Mouse (Mus musculus): ENCODE measurements around the gene Plppr3.
A peak's percentile ranks its signal among the peaks of the same experiment; 100 is the strongest.

The Plppr3 gene

GRCm38 (mm10) chr10:79853860-79854795 is 20.3 kb downstream of the Plppr3 start, which contains the start of gene Ptbp1:
Gene Ptbp1, plus strand, starts transcription at chr10:79854427.
- DNase-seq (ENCODE audit: extremely low spot score, low spot score): peak; percentile 100

DNA sequence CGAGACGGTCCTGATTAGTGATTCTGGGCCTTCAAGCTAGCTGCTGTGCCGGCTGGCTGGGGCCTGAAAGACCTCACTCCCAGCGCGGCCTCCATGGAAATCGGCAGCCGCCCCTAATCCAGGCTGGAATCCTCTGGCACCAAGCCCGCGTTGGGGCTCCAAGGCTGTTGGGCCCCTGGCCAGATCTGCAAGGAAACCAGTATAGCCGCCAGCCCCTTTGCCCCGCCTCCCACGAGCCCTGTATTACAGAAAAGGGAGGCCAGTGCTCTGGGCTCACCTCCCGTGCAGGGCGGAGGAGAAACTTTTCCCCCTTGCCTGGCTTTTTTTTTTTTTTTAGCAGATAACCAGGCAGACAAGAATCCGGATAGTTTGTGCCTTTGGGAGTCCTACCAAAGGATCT is 21.0 kb downstream of the Plppr3 start:
- DNase-seq (ENCODE audit: extremely low spot score, low spot score): peak; percentile 81

DNA sequence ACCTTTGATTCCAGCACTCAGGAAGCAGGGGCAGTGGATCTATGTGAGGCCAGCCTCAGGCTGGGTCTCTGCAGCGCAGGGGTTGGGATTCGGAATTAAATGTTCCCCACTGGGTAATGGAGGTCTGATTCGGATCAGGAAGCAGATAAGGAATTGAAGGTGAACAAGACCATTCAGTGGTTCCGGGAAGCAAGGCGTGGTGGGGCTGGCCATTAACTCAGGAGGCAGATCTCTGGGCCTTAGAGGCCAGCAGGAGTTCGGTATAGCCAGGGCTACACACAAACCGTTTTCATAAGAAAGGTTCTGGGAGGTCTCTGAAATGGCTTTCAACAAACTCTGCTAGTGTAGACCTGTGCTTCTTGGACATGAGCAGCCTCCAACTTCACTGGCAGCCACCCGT is 21.6 kb downstream of the Plppr3 start:
- DNase-seq (ENCODE audit: extremely low spot score, low spot score): no peak

- no peak for DNase-seq (ENCODE audit: extremely low spot score, low spot score)
These were observed 22.2 kb downstream of the Plppr3 start for GRCm38 (mm10) chr10:79852107-79852789.

DNA sequence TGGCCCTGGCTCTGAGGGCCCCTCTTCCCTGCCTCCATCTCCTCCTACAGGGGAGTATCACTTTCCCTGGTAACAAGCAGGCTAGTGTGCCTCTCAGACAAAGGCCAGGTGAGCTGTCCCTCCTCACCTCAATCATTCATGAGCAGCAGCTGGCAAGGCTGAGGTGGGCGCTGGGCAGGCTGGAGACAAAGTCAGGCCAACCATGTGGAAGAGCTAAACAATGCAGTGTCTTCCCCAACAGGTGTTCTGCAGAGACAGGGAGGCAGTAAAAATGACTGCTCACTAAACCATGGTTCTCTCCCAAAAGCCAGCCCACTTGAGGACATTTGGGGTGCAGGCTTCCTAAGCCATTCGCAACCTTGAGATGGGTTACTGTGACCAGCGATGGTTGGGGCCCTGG is 22.8 kb downstream of the Plppr3 start:
- DNase-seq (ENCODE audit: extremely low spot score, low spot score): no peak

DNA sequence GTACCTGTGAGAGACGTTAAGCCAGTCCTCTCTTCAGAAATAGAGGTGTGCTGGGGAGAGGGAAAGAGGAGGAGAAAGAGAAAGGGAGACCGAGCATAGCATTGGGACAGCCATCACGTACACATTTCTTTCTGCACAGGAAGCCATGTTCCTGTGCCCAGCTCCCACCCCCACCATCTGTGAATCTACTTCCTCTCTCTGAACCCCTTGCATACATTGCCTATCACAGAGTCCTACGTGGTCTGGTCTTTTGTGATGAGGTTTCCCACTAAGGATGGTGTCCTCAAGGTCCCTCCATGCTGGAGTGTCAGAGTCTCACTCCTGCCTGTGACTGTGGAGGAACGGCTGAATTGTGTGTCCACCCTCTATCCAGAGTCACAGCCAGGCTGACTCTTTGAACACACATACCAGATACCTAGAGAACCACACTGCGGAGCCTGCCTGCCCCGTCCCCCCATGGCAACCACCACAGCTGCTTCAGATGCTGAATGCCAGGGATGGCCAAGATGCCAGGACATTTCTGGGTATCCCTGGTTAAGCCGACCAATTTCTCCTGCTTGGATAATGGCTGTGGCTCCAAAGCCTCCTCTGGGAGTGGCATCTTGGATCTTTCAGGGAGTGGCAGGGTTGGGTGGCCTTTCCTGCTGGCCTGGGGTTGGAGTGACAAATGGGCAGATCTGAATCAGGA is 24.3 kb downstream of the Plppr3 start:
- no peak for DNase-seq (ENCODE audit: extremely low spot score, low spot score)

DNA sequence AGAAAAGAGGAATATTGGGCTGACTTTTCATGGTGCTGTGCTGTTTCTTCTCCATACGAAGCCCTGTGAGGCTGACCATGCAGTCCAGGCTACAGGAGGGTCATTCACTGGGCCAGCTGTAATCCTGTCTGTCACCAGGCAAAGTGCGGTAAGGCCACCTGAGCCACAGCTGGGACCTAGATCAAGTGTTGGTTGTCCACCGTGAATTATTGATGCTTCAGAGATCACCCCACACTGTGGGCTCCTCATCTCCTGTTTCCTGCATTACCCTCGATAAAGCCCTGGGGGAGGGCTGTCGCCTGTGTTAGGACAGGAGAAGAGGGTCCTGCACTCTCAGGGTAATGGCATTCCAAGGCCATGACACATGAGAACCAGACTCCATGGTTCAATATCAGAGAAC is 27.9 kb downstream of the Plppr3 start:
- DNase-seq (ENCODE audit: extremely low spot score, low spot score): no peak

- DNase-seq (ENCODE audit: extremely low spot score, low spot score): no peak
These were observed 31.0 kb downstream of the Plppr3 start for GRCm38 (mm10) chr10:79843476-79843875.

GRCm38 (mm10) chr10:79842322-79842721 is 32.1 kb downstream of the Plppr3 start:
- no peak for DNase-seq (ENCODE audit: extremely low spot score, low spot score)

DNA sequence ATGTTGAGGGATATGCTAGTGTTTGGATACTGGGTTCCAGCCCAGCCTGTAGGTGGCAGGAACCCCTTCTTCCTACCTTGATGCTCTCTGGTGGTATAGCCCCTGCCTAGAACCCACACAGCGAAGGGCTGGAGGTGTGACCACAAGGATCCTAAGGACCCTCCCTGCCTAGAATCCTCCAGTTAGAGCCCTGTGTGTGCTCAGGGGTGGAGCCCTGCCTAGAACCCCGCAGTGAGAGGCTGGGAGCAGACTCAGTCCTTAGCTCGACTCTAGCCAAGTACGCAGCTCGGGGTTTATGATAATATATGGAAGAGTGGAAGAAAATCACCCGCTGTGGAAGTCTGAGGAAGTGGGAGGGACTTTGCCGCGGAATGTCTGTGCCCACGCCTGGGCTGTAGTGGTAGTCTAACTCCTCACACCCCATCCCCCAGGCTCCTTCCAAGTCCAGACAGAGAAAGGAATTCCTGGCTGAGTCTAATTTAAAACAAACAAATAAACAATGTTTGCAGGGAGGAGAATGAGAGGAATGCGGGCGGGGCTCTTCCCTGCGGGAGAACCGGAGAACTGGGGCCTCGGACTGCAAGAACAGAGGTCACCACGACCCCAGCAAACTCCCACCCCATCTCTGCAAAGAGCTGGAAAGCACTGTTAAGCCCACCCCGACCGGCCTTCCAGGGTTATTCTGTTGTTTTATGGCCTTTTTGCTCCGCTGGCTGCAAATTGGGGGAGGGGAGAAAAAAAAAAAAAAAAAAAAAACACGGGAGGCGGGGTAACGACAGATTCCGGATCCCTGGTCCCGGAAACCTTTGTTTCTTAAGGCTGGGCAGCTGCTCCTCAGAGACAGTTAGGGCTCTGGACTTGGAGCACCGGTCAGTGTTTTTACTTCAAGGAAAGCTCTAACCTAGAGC is 33.5 kb downstream of the Plppr3 start:
- DNase-seq (ENCODE audit: extremely low spot score, low spot score): peak; percentile 68

- DNase-seq (ENCODE audit: extremely low spot score, low spot score): no peak
These were observed 34.3 kb downstream of the Plppr3 start for GRCm38 (mm10) chr10:79840091-79840490.

DNA sequence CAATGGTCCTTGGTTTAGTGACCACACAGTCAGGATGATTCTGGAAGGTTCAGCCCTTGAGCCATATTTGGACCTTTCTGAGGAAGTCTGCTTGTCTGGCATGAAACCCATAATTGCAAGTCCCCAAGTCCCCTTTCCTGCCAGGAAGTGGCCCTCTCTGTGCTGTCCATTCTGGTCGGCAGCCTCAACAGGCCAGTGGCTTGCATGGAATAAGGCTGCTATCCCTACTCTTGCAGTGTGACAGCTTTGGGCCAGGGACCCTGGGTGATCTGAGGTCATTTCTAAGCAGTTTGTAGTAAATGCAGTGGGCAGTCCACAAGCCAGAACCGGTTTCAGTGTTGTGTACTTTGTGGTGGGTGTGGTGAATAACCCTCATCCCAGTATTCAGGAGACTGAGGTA is 36.3 kb downstream of the Plppr3 start:
- DNase-seq (ENCODE audit: extremely low spot score, low spot score): no peak

DNA sequence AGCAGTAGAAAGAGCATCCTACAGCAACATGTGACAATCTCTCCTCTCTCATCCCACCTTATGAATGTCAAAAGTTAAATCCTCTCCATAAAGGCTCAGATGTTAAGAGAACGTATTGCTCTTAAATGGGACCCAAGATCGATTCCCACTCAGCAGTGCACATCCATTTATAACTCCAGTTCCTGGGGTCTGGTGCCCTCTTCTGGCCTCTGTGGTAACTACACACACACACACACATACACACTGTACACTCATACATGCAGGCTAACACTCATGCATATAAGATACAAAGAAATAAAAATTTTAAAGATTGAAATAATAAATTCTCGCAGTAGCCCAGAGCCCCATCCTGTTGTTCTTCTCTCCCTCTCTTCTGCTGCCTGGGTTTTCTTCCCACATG is 37.5 kb downstream of the Plppr3 start:
- DNase-seq (ENCODE audit: extremely low spot score, low spot score): no peak

DNA sequence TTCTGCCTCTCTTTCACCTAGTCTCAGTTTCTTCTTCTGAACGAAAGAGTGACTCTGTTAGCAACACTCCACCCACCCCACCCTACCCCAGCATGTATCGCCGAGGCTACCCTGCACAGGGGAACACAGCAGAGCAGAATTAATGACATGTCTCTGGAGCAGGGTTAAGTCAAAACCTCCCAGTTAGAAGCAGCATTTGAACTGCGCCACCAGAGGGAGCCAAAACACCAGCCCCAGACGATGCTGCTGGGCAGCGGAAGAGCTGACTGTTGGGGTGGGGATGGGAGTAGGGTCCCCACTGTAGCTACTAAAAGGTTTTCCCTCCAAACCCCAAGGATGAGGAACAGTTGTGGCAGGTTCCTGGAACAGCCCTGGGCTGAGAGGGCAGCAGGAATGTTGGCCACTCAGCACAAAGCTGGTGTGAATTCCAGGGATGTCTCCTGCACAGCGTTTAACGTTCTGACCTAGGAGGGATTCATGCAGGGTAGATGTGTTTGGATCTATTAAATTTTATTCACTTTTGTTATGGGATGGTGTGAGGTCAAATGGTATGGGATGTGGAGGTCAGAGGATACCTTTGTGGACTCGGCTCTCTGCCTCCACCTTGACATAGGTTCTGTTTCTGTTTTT is 39.5 kb downstream of the Plppr3 start:
- peak; percentile 77 for DNase-seq (ENCODE audit: extremely low spot score, low spot score)

- no peak for DNase-seq (ENCODE audit: extremely low spot score, low spot score)
These were observed 41.6 kb downstream of the Plppr3 start for GRCm38 (mm10) chr10:79832786-79833181.

DNA sequence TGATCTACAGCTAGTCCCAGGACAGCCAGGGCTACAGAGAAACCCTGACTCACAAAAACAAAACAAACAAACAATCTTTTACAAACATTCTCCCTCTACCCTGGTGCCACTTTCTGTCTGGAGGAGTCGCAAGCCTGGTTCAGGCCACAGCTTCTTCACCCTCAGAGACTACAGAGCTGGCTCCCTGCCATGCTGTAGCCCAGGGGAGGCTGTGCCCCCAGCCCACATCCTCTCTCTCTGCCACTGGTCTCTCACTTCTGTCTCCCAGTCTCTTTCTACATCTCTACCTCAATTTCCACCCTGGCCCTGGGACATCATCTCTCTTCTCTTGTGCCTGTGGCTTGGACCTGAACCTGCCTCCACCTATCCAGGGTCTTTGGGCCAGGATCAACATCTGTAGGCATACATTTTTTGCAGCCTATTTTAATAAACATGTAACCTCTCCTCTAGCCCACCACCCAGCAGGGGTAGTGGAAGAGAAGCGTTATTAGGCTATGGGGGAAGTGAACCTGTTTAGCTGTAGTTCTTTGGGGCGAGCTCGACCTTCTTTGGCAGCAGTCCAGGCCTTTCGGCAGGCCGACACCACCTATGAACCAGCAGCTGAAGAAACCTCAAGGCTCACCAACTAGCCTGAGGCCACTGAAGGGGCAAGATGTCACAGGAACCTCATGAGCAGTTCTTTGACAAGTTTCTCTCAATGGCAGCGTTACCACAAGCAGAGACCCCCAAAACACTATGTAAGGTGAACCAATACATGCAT is 42.2 kb downstream of the Plppr3 start:
- no peak for DNase-seq (ENCODE audit: extremely low spot score, low spot score)

DNA sequence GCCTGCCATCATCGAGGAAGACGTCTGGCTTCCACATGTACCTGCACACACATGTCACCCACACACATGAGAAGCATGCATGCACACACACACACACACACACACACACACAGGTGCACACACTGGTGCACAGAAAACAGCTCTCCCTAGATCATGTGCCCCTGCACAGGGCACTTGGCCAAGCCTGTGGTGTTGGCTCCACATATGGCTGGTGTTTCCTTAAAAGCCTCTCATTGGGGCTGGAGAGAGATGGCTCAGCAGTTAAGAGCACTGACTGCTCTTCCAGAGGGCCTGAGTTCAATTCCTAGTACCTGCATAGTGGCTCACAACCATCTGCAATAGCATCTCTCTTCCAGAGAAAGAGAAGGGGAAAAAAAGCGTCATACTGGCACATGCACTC is 42.9 kb downstream of the Plppr3 start:
- no peak for DNase-seq (ENCODE audit: extremely low spot score, low spot score)

GRCm38 (mm10) chr10:79824413-79824812 is 50.0 kb downstream of the Plppr3 start:
- DNase-seq (ENCODE audit: extremely low spot score, low spot score): no peak

DNA sequence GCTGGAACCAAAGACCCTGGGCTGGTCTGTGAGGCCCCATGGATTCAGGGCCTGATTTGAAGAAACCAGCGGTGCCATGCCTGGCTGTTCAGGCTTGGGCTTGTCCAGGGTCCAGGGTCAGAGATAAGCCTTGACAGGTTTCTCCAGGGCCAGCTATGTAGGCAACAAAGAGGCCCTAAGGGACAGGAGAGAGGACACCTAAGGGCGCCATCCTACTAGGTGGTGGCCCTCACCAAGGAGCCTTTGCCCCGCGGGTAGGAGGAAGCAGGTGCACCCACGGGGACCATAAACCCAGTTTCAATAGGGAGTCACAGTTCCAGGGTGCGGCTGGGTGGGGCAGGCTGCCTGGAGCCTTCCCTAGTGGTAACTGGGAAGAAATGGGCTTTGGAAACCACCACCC is 51.4 kb downstream of the Plppr3 start:
- no peak for DNase-seq (ENCODE audit: extremely low spot score, low spot score)

- DNase-seq (ENCODE audit: extremely low spot score, low spot score): no peak
These were observed 52.1 kb downstream of the Plppr3 start for GRCm38 (mm10) chr10:79822372-79822771.
